Mouse (Mus musculus): Measurements from ENCODE around the gene Ppp4r3a. TPM values are rescaled to one million over a fixed set of nuclear protein-coding genes. Genes with fewer than 3 reads are reported as not detected.

Ppp4r3a gene
- polyA plus RNA-seq, 1 experiment from 2014 or later, result 27.7 TPM

DNA sequence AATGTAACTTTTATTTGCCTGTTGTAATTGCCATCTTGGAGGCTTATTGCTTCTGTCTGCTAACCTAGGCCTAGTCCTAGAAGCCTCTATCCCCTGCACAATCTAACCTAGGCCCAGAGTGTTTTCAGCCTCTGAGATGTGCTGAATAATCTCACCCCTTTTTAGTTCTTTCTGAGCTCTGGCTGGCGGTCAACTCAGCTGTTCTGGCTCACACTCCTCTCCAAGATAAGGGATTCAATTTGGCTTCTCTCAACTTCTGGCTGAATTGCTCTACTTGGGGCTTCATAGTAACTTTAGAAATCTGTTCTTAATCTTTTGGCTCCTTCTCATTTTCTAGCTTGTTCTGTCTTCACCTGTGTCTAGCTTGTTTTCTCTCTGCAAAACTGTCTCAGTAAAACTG lies 3.9 kb upstream of the Ppp4r3a start:
- no peak overlapping the region for H3K27ac ChIP-seq (ENCODE audit: low read depth, low read length)
- no peak for ATAC-seq (ENCODE audit: low read depth)
- no peaks in the 10 kb centered on the region for H3K36me3 ChIP-seq (ENCODE audit: control insufficient read depth, insufficient read depth, low read length)
- H3K4me3 ChIP-seq (ENCODE audit: low read depth, low read length), result no peak overlapping the region
- H3K4me2 ChIP-seq (ENCODE audit: low read depth, low read length), result no peak overlapping the region
- H3K4me1 ChIP-seq (ENCODE audit: control insufficient read depth, insufficient read depth, low read length), result peaks cover 5% of the 10 kb centered on the region
- no peak overlapping the region for H3K9ac ChIP-seq (replicated peaks; ENCODE audit: low read depth, low read length)
- no peaks in the 10 kb centered on the region for H3K9me3 ChIP-seq (ENCODE audit: control insufficient read depth, low read length)
- 96% methylated on average over 1 of the region's 1 CpGs for WGBS
- no peaks in the 10 kb centered on the region; the same call in 1 of the 2 replicates for H3K27me3 ChIP-seq (ENCODE audit: control insufficient read depth, insufficient read depth, low read length)

DNA sequence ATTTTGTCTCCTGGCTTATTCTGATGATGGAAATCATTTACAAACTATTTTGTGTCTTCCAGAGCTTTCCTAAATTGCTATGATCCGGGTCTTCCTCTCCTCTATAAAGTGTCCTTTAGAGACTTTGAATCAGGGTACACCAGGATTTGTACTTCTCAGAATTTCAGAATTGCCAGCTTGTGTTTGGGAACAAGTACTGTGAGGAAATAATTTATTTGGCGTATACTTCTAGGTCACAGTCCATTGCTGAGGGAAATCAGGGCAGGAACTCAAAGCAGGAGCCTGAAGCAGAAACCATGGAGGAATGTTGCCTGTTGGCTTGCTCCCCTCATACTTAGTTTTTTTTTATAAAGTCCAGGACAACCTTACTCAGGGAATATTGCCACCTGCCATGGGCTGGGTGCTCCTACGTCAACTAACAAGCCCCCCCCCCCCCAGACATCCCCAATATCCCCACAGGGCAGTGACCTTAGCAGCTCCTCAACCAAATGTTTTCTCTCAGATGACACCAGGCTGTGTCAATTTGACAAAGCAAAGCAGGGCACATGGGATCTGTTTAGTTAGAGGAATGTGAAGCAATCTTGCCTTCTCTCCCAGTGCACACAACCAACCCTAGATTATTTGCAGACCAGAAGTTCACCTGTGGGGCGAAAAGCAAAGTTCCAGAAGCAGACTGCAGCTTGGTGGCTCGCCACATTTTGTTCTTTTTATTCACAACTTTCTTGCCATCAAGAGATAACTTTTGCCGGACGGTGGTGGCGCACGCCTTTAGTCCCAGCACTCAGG lies 1.6 kb upstream of the Ppp4r3a start:
- WGBS, result 95% methylated on average over 9 of the region's 9 CpGs
- peak overlapping the region; percentile 63 for H3K4me2 ChIP-seq (ENCODE audit: low read depth, low read length)
- H3K27ac ChIP-seq (ENCODE audit: low read depth, low read length), result no peak overlapping the region
- no peaks in the 10 kb centered on the region for H3K9me3 ChIP-seq (ENCODE audit: control insufficient read depth, low read length)
- no peak overlapping the region for H3K9ac ChIP-seq (replicated peaks; ENCODE audit: low read depth, low read length)
- no peaks in the 10 kb centered on the region for H3K36me3 ChIP-seq (ENCODE audit: control insufficient read depth, insufficient read depth, low read length)
- peaks cover 18% of the 10 kb centered on the region for H3K4me1 ChIP-seq (ENCODE audit: control insufficient read depth, insufficient read depth, low read length)
- H3K4me3 ChIP-seq (ENCODE audit: low read depth, low read length), result no peak overlapping the region; the same call in 1 of the 2 replicates
- H3K27me3 ChIP-seq (ENCODE audit: control insufficient read depth, insufficient read depth, low read length), result no peaks in the 10 kb centered on the region; the same call in 1 of the 2 replicates
- ATAC-seq (ENCODE audit: low read depth), result no peak

DNA sequence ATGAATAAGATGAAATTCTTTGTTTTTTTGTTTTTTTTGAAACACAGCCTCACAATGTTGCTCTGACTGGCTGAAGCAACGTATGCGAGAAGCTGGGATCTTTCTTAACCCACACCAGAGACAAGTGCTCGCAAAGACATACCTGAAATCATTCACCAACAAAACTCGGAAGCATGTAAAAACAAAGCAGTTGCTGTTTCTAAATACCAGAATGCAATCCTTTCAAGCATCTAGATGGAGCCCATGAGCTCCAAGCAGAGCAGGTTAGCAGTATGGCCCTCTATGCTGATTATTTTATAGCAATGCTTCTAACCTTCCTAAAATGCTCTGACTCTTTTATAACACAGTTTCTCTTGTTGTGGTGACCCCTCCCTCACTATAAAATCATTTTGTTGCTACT lies 735 bp upstream of the Ppp4r3a start:
- no peaks in the 10 kb centered on the region for H3K36me3 ChIP-seq (ENCODE audit: control insufficient read depth, insufficient read depth, low read length)
- H3K27me3 ChIP-seq (ENCODE audit: control insufficient read depth, insufficient read depth, low read length), result no peaks in the 10 kb centered on the region; the same call in 1 of the 2 replicates
- H3K4me1 ChIP-seq (ENCODE audit: control insufficient read depth, insufficient read depth, low read length), result peaks cover 18% of the 10 kb centered on the region
- no peaks in the 10 kb centered on the region for H3K9me3 ChIP-seq (ENCODE audit: control insufficient read depth, low read length)
- WGBS, result 15% methylated on average over 4 of the region's 4 CpGs
- peak overlapping the region; percentile 99 for H3K4me3 ChIP-seq (ENCODE audit: low read depth, low read length)
- peak overlapping the region; percentile 63 for H3K4me2 ChIP-seq (ENCODE audit: low read depth, low read length)
- ATAC-seq (ENCODE audit: low read depth), result peak; percentile 0; the same call in 1 of the 2 replicates
- peak overlapping the region; percentile 93 for H3K9ac ChIP-seq (replicated peaks; ENCODE audit: low read depth, low read length)
- H3K27ac ChIP-seq (ENCODE audit: low read depth, low read length), result peak overlapping the region; percentile 99

DNA sequence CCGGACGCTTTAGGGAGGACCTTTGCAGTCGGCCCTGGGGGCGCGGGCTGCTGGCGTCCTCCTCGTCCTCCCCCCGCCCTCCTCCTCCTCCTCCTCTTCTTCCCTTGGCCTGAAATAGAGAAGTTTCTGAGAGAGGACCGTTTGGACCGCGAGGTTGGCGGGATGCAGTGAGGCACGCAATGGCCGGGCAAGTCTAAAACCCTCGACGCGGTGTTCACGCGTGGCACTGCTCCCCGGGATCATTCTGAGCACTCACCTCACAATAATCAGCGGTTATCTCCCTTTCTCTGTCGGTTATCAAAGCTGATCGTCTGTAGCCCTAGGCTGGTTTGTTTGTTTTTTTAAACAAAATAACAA lies 315 bp upstream of the Ppp4r3a start:
- Histone ChIP-seq H3K4me1 (ENCODE audit: control insufficient read depth, insufficient read depth, low read length) (peaks cover 18% of the 10 kb centered on the region), H3K9ac (replicated peaks; ENCODE audit: low read depth, low read length) (peak overlapping the region; percentile 93), H3K27me3 (ENCODE audit: control insufficient read depth, insufficient read depth, low read length) (no peaks in the 10 kb centered on the region; the same call in 1 of the 2 replicates), H3K4me3 (ENCODE audit: low read depth, low read length) (peak overlapping the region; percentile 99), H3K9me3 (ENCODE audit: control insufficient read depth, low read length) (no peaks in the 10 kb centered on the region), H3K4me2 (ENCODE audit: low read depth, low read length) (peak overlapping the region; percentile 63), H3K27ac (ENCODE audit: low read depth, low read length) (peak overlapping the region; percentile 99), H3K36me3 (ENCODE audit: control insufficient read depth, insufficient read depth, low read length) (no peaks in the 10 kb centered on the region)
- under 1% methylated on average over 20 of the region's 23 CpGs for WGBS
- ATAC-seq (ENCODE audit: low read depth), result peak; percentile 71

DNA sequence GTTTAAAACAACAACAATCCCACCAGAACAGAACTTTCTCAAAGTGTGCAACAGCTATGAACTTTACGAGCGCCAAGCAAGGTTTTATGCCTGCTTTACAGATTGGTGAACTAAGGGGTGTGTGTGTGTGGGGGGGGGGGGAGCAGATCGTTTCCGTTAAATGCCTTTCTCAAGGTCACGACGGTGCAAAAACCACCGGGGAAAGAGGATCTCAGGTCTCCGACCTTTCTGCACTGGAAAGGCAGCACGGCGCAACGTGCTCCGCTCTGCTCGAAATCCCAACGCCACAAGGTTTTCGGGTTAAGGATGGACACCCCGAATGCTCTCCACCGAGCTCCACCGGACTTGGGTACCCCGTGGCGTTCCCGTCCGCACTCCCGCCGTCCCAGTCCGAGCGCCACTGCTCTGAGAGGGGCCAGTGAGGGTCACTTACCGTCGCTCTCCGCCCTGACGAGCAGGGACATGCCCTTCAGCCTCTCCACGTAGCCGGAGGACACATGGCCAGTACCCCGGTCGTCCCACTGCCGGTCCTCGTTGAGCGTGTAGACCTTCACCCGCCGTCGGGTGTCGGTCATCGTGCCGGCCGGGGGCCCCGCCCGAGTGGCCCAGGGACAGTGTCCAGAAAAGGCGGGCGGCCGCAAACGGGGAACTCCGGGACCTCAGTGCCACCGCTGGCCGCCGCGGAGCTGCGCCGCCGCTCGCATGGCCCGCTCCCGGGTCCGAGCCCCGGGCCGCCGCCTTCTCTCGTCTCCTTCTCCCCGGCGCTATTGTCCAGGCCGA lies 1.0 kb downstream of the Ppp4r3a start:
- peak; percentile 14 for ATAC-seq (ENCODE audit: low read depth)
- H3K27ac ChIP-seq (ENCODE audit: low read depth, low read length), result peak overlapping the region; percentile 99
- peak overlapping the region; percentile 81 for H3K4me2 ChIP-seq (ENCODE audit: low read depth, low read length)
- H3K9ac ChIP-seq (replicated peaks; ENCODE audit: low read depth, low read length), result peak overlapping the region; percentile 93
- peaks cover 18% of the 10 kb centered on the region for H3K4me1 ChIP-seq (ENCODE audit: control insufficient read depth, insufficient read depth, low read length)
- no peaks in the 10 kb centered on the region for H3K9me3 ChIP-seq (ENCODE audit: control insufficient read depth, low read length)
- no peaks in the 10 kb centered on the region for H3K36me3 ChIP-seq (ENCODE audit: control insufficient read depth, insufficient read depth, low read length)
- under 1% methylated on average over 63 of the region's 69 CpGs for WGBS
- H3K27me3 ChIP-seq (ENCODE audit: control insufficient read depth, insufficient read depth, low read length), result no peaks in the 10 kb centered on the region; the same call in 1 of the 2 replicates
- H3K4me3 ChIP-seq (ENCODE audit: low read depth, low read length), result peak overlapping the region; percentile 99

DNA sequence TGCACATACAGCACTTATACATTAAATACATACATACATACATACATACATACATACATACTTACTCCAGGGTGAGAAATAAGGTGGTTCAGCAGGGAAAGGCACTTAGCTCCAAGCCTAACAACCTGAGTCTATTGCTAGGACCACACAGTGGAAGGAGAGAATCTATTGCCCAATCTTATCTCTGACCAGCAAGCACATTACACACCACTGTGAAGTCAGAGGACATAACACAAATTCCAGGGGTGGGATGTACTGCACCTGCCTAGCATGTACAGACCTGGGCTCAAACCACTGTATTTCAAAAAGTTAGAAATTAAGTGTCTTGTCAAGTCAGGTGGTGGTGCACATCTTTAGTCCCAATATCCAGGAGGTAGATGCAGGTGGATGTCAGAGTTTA lies 5.5 kb downstream of the Ppp4r3a start:
- no peaks in the 10 kb centered on the region for H3K9me3 ChIP-seq (ENCODE audit: control insufficient read depth, low read length)
- no peaks in the 10 kb centered on the region for H3K27me3 ChIP-seq (ENCODE audit: control insufficient read depth, insufficient read depth, low read length)
- H3K4me2 ChIP-seq (ENCODE audit: low read depth, low read length), result no peak overlapping the region
- H3K4me3 ChIP-seq (ENCODE audit: low read depth, low read length), result no peak overlapping the region
- no peak overlapping the region for H3K9ac ChIP-seq (replicated peaks; ENCODE audit: low read depth, low read length)
- H3K4me1 ChIP-seq (ENCODE audit: control insufficient read depth, insufficient read depth, low read length), result peaks cover 13% of the 10 kb centered on the region
- no peak overlapping the region for H3K27ac ChIP-seq (ENCODE audit: low read depth, low read length)
- H3K36me3 ChIP-seq (ENCODE audit: control insufficient read depth, insufficient read depth, low read length), result no peaks in the 10 kb centered on the region
- no peak for ATAC-seq (ENCODE audit: low read depth)

DNA sequence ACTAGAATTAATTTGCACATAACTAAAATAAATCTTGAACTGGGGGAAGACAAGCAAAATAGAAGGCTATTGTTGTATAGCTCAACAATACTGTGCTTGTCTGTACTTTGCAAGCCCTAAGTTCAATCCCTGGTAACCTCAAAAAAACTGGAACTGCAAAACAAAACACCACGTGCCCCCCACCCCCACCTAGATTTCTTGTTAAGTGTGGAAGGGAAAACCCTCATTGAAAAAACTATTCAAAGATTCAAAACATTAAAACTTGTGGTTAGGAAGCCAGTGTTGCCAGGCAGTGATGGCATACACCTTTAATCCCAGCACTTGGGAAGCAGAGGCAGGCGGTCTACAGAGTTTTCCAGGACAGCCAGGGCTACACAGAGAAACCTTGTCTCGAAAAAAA lies 8.1 kb downstream of the Ppp4r3a start:
- ATAC-seq (ENCODE audit: low read depth), result no peak
- Histone ChIP-seq H3K27me3 (ENCODE audit: control insufficient read depth, insufficient read depth, low read length) (no peaks in the 10 kb centered on the region), H3K27ac (ENCODE audit: low read depth, low read length) (no peak overlapping the region), H3K4me1 (ENCODE audit: control insufficient read depth, insufficient read depth, low read length) (0 out of 2 replicates have a peak, but pooled peaks cover 1% of the 10 kb centered on the region), H3K36me3 (ENCODE audit: control insufficient read depth, insufficient read depth, low read length) (no peaks in the 10 kb centered on the region), H3K4me2 (ENCODE audit: low read depth, low read length) (no peak overlapping the region), H3K9ac (replicated peaks; ENCODE audit: low read depth, low read length) (no peak overlapping the region), H3K4me3 (ENCODE audit: low read depth, low read length) (no peak overlapping the region), H3K9me3 (ENCODE audit: control insufficient read depth, low read length) (no peaks in the 10 kb centered on the region)
- 91% methylated on average over 3 of the region's 3 CpGs for whole genome bisulfite sequencing

DNA sequence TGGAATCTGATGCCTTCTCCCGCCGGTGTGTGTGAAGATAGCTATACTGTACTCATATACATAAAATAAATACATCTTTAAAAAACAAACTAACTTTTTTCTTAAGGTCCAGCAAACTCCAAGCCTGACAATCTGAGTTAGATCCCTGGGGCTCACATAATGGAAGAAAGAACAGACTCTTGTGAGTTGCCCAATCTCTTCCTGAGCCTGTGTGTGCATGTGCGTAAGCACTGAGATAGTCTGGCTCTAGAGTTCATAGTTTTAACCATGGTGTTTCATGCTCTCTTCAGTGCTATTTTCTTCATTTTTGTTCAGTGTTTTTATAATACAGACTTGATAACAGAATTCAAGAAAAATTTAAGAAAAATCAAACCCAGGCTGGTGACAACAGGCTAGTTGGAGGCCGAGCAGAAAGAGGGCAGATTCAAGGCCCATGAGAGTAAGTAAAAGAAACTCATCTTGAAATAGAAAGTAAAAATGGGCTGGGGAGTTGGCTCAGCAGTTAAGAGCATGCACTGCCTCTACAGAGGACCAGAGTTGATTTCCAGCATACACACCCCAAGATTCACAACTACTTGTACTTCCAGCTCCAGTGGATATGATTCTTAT lies 8.6 kb downstream of the Ppp4r3a start:
- no peak overlapping the region for H3K4me3 ChIP-seq (ENCODE audit: low read depth, low read length)
- H3K9me3 ChIP-seq (ENCODE audit: control insufficient read depth, low read length), result no peaks in the 10 kb centered on the region
- H3K36me3 ChIP-seq (ENCODE audit: control insufficient read depth, insufficient read depth, low read length), result no peaks in the 10 kb centered on the region
- H3K4me2 ChIP-seq (ENCODE audit: low read depth, low read length), result no peak overlapping the region
- ATAC-seq (ENCODE audit: low read depth), result no peak
- H3K27me3 ChIP-seq (ENCODE audit: control insufficient read depth, insufficient read depth, low read length), result no peaks in the 10 kb centered on the region
- WGBS, result 90% methylated on average over 4 of the region's 4 CpGs
- no peaks in the 10 kb centered on the region for H3K4me1 ChIP-seq (ENCODE audit: control insufficient read depth, insufficient read depth, low read length)
- no peak overlapping the region for H3K9ac ChIP-seq (replicated peaks; ENCODE audit: low read depth, low read length)
- H3K27ac ChIP-seq (ENCODE audit: low read depth, low read length), result no peak overlapping the region

DNA sequence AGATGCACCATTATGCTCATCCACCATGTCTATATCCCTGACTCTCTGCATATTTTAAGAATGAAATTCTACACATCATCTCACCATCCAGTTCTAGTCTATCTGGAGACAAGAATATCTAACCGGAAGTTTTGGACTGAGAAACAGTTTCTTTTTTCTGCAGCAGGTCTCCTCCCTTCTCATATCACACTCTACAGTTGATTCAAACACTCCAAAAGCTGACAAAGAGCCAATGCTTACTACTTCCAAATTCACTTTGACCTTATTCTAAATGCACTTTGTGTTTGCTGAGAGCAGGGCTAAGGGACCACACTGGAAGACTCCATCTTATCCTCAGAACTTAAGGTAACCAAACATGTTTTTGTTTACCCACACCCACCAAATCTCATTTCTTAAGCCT lies 13.7 kb downstream of the Ppp4r3a start:
- Histone ChIP-seq H3K36me3 (ENCODE audit: control insufficient read depth, insufficient read depth, low read length) (no peaks in the 10 kb centered on the region), H3K4me2 (ENCODE audit: low read depth, low read length) (no peak overlapping the region), H3K4me3 (ENCODE audit: low read depth, low read length) (no peak overlapping the region), H3K9me3 (ENCODE audit: control insufficient read depth, low read length) (no peaks in the 10 kb centered on the region), H3K27me3 (ENCODE audit: control insufficient read depth, insufficient read depth, low read length) (no peaks in the 10 kb centered on the region), H3K27ac (ENCODE audit: low read depth, low read length) (no peak overlapping the region), H3K4me1 (ENCODE audit: control insufficient read depth, insufficient read depth, low read length) (no peaks in the 10 kb centered on the region), H3K9ac (replicated peaks; ENCODE audit: low read depth, low read length) (no peak overlapping the region)
- ATAC-seq (ENCODE audit: low read depth), result no peak
- WGBS, result 97% methylated on average over 1 of the region's 1 CpGs

Measured in neural tube, embryonic 14.5 days (tissue).